Mouse (Mus musculus) liver, embryonic 16.5 days (tissue): ENCODE results near the gene Vil1. TPM values are rescaled to one million over a fixed set of nuclear protein-coding genes. Genes with fewer than 3 reads are reported as not detected.

ENCODE experiments used
- ATAC-seq: fragments of 200-750 bp; cut with Nextera tagmentation; 2 replicates; pipeline ENCODE4 v1.8.0; 2017; ENCODE audit warnings: low read depth, mild to moderate bottlenecking, moderate number of reproducible peaks, moderate library complexity
- H3K27ac ChIP-seq: fragments of 300-500 bp; sonication (generic); 2 replicates; pipeline ENCODE4 v1.5.1; 2014; ENCODE audit warnings: mild to moderate bottlenecking, low read length
- H3K27me3 ChIP-seq: fragments of 300-500 bp; sonication (generic); 2 replicates; pipeline ENCODE4 v1.6.1; 2014; ENCODE audit warnings: low read depth, low read length, mixed read lengths; ENCODE audit not compliant: control insufficient read depth, insufficient read depth
- H3K36me3 ChIP-seq: fragments of 300-500 bp; sonication (generic); 2 replicates; pipeline ENCODE4 v1.6.1; 2014; ENCODE audit warnings: mild to moderate bottlenecking; ENCODE audit not compliant: control insufficient read depth, insufficient read depth
- H3K4me1 ChIP-seq: fragments of 300-500 bp; sonication (generic); 2 replicates; pipeline ENCODE4 v1.6.1; 2014; ENCODE audit warnings: low read depth, low read length, mixed read lengths; ENCODE audit not compliant: control insufficient read depth
- H3K4me2 ChIP-seq: fragments of 300-500 bp; sonication (generic); 2 replicates; pipeline ENCODE4 v1.6.1; 2014; ENCODE audit warnings: low read depth, low read length, mixed read lengths
- H3K4me3 ChIP-seq: fragments of 300-500 bp; sonication (generic); 2 replicates; pipeline ENCODE4 v1.5.1; 2014; ENCODE audit warnings: low read depth, mild to moderate bottlenecking, low read length
- H3K9ac ChIP-seq: fragments of 300-500 bp; sonication (generic); 2 replicates; pipeline ENCODE4 v1.6.1; 2014; ENCODE audit warnings: low read depth, low read length
- H3K9me3 ChIP-seq: fragments of 300-500 bp; sonication (generic); replicated peaks from 2 replicates; pipeline ENCODE4 v1.6.1; 2016; ENCODE audit warnings: low read length; ENCODE audit not compliant: control insufficient read depth
- WGBS: fragments of 180-500 bp; shearing (Covaris S2); extraction: QIAGEN DNeasy Blood & Tissue Kit; methylation state at CpG from one replicate; pipeline ENCODE4 v1.1.7; 2014; ENCODE audit not compliant: insufficient replicate concordance; 5-methylcytosine and 5-hydroxymethylcytosine counted together
- polyA plus RNA-seq: library from polyadenylated mRNA; unstranded; fragments of >200 nt; fragmentation: Nextera tagmentation; extraction: Ambion mirVana; gene quantifications from 2 replicates; pipeline ENCODE4 v1.2.1, GENCODE M21; 2015

The Vil1 gene
- polyA plus RNA-seq, 1 experiment from 2014 or later, result 1.6 TPM

GRCm38 (mm10) chr1:74385064-74385463 is 24.1 kb upstream of the Vil1 start:
- H3K9ac ChIP-seq, result no peak overlapping the region
- no peaks in the 10 kb centered on the region for H3K27me3 ChIP-seq
- no peak overlapping the region for H3K4me2 ChIP-seq
- H3K4me1 ChIP-seq, result peaks cover 33% of the 10 kb centered on the region
- ATAC-seq, result no peak
- no peak overlapping the region for H3K27ac ChIP-seq
- WGBS, result 77% methylated on average over 10 of the region's 10 CpGs
- no peaks in the 10 kb centered on the region for H3K9me3 ChIP-seq
- no peak overlapping the region for H3K4me3 ChIP-seq
- no peaks in the 10 kb centered on the region for H3K36me3 ChIP-seq

GRCm38 (mm10) chr1:74385531-74385930 is 23.6 kb upstream of the Vil1 start:
- no peak overlapping the region for H3K9ac ChIP-seq
- no peaks in the 10 kb centered on the region for H3K9me3 ChIP-seq
- ATAC-seq, result no peak
- no peak overlapping the region for H3K27ac ChIP-seq
- peaks cover 36% of the 10 kb centered on the region for H3K4me1 ChIP-seq
- H3K36me3 ChIP-seq, result no peaks in the 10 kb centered on the region
- H3K27me3 ChIP-seq, result no peaks in the 10 kb centered on the region
- no peak overlapping the region for H3K4me2 ChIP-seq
- WGBS, result 75% methylated on average over 8 of the region's 8 CpGs
- H3K4me3 ChIP-seq, result no peak overlapping the region

GRCm38 (mm10) chr1:74386363-74386713 is 22.8 kb upstream of the Vil1 start:
- no peaks in the 10 kb centered on the region for H3K36me3 ChIP-seq
- 48% methylated on average over 7 of the region's 10 CpGs for WGBS
- ATAC-seq, result no peak
- no peaks in the 10 kb centered on the region for H3K9me3 ChIP-seq
- H3K4me2 ChIP-seq, result peak overlapping the region; percentile 71
- peak overlapping the region; percentile 80 for H3K4me3 ChIP-seq
- H3K9ac ChIP-seq, result peak overlapping the region; percentile 89
- H3K4me1 ChIP-seq, result peaks cover 42% of the 10 kb centered on the region
- no peaks in the 10 kb centered on the region for H3K27me3 ChIP-seq
- H3K27ac ChIP-seq, result peak overlapping the region; percentile 96

- Histone ChIP-seq H3K4me2 (peak overlapping the region; percentile 71), H3K4me1 (peaks cover 42% of the 10 kb centered on the region), H3K9ac (peak overlapping the region; percentile 89), H3K9me3 (no peaks in the 10 kb centered on the region), H3K27me3 (no peaks in the 10 kb centered on the region), H3K4me3 (peak overlapping the region; percentile 80), H3K36me3 (no peaks in the 10 kb centered on the region), H3K27ac (peak overlapping the region; percentile 96)
- WGBS, result 1% methylated on average over 26 of the region's 26 CpGs
- peak; percentile 72 for ATAC-seq
Observed at GRCm38 (mm10) chr1:74386714-74387385, 22.3 kb upstream of the Vil1 start.

GRCm38 (mm10) chr1:74387386-74387988 is 21.7 kb upstream of the Vil1 start:
- Histone ChIP-seq H3K36me3 (no peaks in the 10 kb centered on the region), H3K9ac (peak overlapping the region; percentile 89), H3K27ac (peak overlapping the region; percentile 96), H3K9me3 (no peaks in the 10 kb centered on the region), H3K4me2 (peak overlapping the region; percentile 71), H3K27me3 (no peaks in the 10 kb centered on the region), H3K4me3 (peak overlapping the region; percentile 80), H3K4me1 (peaks cover 44% of the 10 kb centered on the region)
- no peak for ATAC-seq
- 32% methylated on average over 15 of the region's 15 CpGs for WGBS

- WGBS, result 79% methylated on average over 7 of the region's 7 CpGs
- no peak overlapping the region for H3K4me3 ChIP-seq
- no peak overlapping the region for H3K4me2 ChIP-seq
- H3K27me3 ChIP-seq, result no peaks in the 10 kb centered on the region
- H3K36me3 ChIP-seq, result peaks cover under 1% of the 10 kb centered on the region; the same call in 1 of the 2 replicates
- H3K4me1 ChIP-seq, result peaks cover 51% of the 10 kb centered on the region
- peak overlapping the region; percentile 29; the same call in 1 of the 2 replicates for H3K27ac ChIP-seq
- H3K9ac ChIP-seq, result no peak overlapping the region
- no peak for ATAC-seq
- no peaks in the 10 kb centered on the region for H3K9me3 ChIP-seq
Observed at GRCm38 (mm10) chr1:74388398-74388920, 20.7 kb upstream of the Vil1 start.

- Histone ChIP-seq H3K4me3 (peak overlapping the region; percentile 94), H3K36me3 (peaks cover 14% of the 10 kb centered on the region), H3K9ac (peak overlapping the region; percentile 52), H3K4me2 (peak overlapping the region; percentile 99), H3K27ac (peak overlapping the region; percentile 98), H3K4me1 (peaks cover 57% of the 10 kb centered on the region), H3K27me3 (no peaks in the 10 kb centered on the region), H3K9me3 (no peaks in the 10 kb centered on the region)
- 3% methylated on average over 29 of the region's 29 CpGs for WGBS
- ATAC-seq, result no peak
Observed at GRCm38 (mm10) chr1:74389831-74390286, 19.3 kb upstream of the Vil1 start.

- no peak for ATAC-seq
- H3K4me1 ChIP-seq, result peaks cover 62% of the 10 kb centered on the region
- peaks cover 19% of the 10 kb centered on the region for H3K36me3 ChIP-seq
- H3K27ac ChIP-seq, result peak overlapping the region; percentile 98
- H3K4me2 ChIP-seq, result peak overlapping the region; percentile 99
- 4% methylated on average over 21 of the region's 21 CpGs for WGBS
- H3K27me3 ChIP-seq, result no peaks in the 10 kb centered on the region
- H3K9ac ChIP-seq, result peak overlapping the region; percentile 98
- no peaks in the 10 kb centered on the region for H3K9me3 ChIP-seq
- H3K4me3 ChIP-seq, result peak overlapping the region; percentile 94
Observed at GRCm38 (mm10) chr1:74390287-74390906, 18.8 kb upstream of the Vil1 start.
